Mouse (Mus musculus) limb, embryonic 13.5 days (tissue): ENCODE data around the gene Gm20388. TPM values are rescaled to one million over a fixed set of nuclear protein-coding genes. Genes with fewer than 3 reads are reported as not detected.

Experiments
- ATAC-seq: fragments of 200-750 bp; cut with Nextera tagmentation; 2 replicates; pipeline ENCODE4 v1.8.0; 2017; ENCODE audit warnings: low read depth, moderate number of reproducible peaks, moderate TSS enrichment; ENCODE audit not compliant: low FRiP score
- H3K27ac ChIP-seq: fragments of 300-500 bp; sonication (generic); 2 replicates; pipeline ENCODE4 v1.5.1; 2015; ENCODE audit warnings: inconsistent platforms, mild to moderate bottlenecking, moderate library complexity
- H3K27me3 ChIP-seq: fragments of 300-500 bp; sonication (generic); 2 replicates; pipeline ENCODE4 v1.6.1; 2015; ENCODE audit warnings: mild to moderate bottlenecking, inconsistent platforms
- H3K36me3 ChIP-seq: fragments of 300-500 bp; sonication (generic); 2 replicates; pipeline ENCODE4 v1.6.1; 2015; ENCODE audit warnings: inconsistent platforms, mild to moderate bottlenecking, moderate library complexity
- H3K4me1 ChIP-seq: fragments of 300-500 bp; sonication (generic); 2 replicates; pipeline ENCODE4 v1.6.1; 2015; ENCODE audit warnings: inconsistent platforms
- H3K4me2 ChIP-seq: fragments of 300-500 bp; sonication (generic); replicated peaks from 2 replicates; pipeline ENCODE4 v1.6.1; 2015; ENCODE audit warnings: inconsistent platforms, mild to moderate bottlenecking, moderate library complexity
- H3K4me3 ChIP-seq: fragments of 300-500 bp; sonication (generic); 2 replicates; pipeline ENCODE4 v1.5.1; 2015; ENCODE audit warnings: moderate library complexity, mild to moderate bottlenecking, inconsistent platforms
- H3K9ac ChIP-seq: fragments of 300-500 bp; sonication (generic); 2 replicates; pipeline ENCODE4 v1.6.1; 2015; ENCODE audit warnings: mild to moderate bottlenecking, inconsistent platforms
- H3K9me3 ChIP-seq: fragments of 300-500 bp; sonication (generic); 2 replicates; pipeline ENCODE4 v1.6.1; 2016; ENCODE audit warnings: inconsistent platforms
- WGBS: fragments of 180-500 bp; shearing (Covaris S2); methylation state at CpG from one replicate; pipeline ENCODE4 v1.1.7; 2015; 5-methylcytosine and 5-hydroxymethylcytosine counted together
- polyA plus RNA-seq: library from polyadenylated mRNA; unstranded; fragments of >200 nt; fragmentation: Nextera tagmentation; extraction: Ambion mirVana; gene quantifications from 2 replicates; pipeline ENCODE4 v1.2.1, GENCODE M21; 2015

Gm20388 gene
- polyA plus RNA-seq, 1 experiment from 2014 or later = 7.1 TPM

DNA sequence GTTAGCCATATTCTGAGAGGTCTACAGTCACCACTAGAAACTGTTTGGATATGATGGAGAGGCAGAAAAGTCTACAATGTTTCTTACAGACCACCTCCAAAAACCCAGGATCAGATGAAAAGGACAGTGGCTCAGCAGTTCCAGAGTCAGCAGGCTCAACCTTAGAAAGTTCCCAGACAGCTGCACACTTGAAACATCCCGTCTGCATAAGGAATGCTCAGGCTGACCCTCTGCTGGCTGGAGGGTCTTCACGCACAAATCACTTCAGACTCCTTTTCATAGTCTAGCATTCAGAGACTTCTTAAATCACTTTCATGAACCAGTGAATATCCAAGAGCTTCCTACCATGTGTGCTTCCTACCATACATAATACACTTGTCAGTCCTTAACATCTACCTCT lies 3081.7 kb downstream of the Gm20388 start:
- Histone ChIP-seq H3K36me3 (no peaks in the 10 kb centered on the region; the same call in 1 of the 2 replicates), H3K4me2 (no peak overlapping the region), H3K4me3 (no peak overlapping the region), H3K27me3 (no peaks in the 10 kb centered on the region), H3K9me3 (no peaks in the 10 kb centered on the region), H3K4me1 (peaks cover 26% of the 10 kb centered on the region), H3K9ac (no peak overlapping the region), H3K27ac (no peak overlapping the region)
- 67% methylated on average over 2 of the region's 2 CpGs for WGBS
- no peak for ATAC-seq

- Histone ChIP-seq H3K9ac (no peak overlapping the region), H3K9me3 (no peaks in the 10 kb centered on the region), H3K27me3 (no peaks in the 10 kb centered on the region), H3K4me3 (no peak overlapping the region), H3K4me1 (peaks cover 20% of the 10 kb centered on the region; the same call in 1 of the 2 replicates), H3K36me3 (no peaks in the 10 kb centered on the region; the same call in 1 of the 2 replicates), H3K27ac (no peak overlapping the region), H3K4me2 (no peak overlapping the region)
- WGBS = 69% methylated on average over 3 of the region's 3 CpGs
- no peak for ATAC-seq
These were observed 3082.4 kb downstream of the Gm20388 start for GRCm38 (mm10) chr8:122993031-122993430.

- ATAC-seq = no peak
These were observed 3083.1 kb downstream of the Gm20388 start for GRCm38 (mm10) chr8:122993740-122994139.

DNA sequence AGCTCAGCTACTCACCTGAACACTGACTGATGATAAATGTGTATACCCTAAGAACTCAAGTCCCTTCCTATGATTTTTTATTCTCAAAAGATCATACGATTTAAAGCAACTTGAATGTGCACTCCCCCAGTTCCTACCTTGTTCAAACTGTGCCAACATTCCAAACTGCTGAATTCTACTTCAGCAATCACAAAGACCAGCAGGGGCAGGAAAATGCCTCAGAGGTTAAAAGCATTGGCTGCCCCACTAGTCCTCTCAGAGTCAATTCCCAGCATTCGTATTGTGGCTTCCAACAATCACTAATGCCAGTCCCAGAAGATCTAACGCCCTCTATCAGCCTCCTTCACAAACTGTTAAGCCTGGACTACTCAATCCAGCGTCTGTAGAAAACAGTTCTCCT lies 3087.3 kb downstream of the Gm20388 start:
- no peaks in the 10 kb centered on the region for H3K27me3 ChIP-seq
- no peaks in the 10 kb centered on the region; the same call in 1 of the 2 replicates for H3K36me3 ChIP-seq
- H3K9ac ChIP-seq = no peak overlapping the region
- no peaks in the 10 kb centered on the region for H3K9me3 ChIP-seq
- no peak overlapping the region for H3K27ac ChIP-seq
- WGBS = 76% methylated on average over 4 of the region's 4 CpGs
- H3K4me2 ChIP-seq = no peak overlapping the region
- H3K4me3 ChIP-seq = no peak overlapping the region
- 0 out of 2 replicates have a peak, but pooled peaks cover 7% of the 10 kb centered on the region for H3K4me1 ChIP-seq
- no peak for ATAC-seq

More at GRCm38 (mm10) chr8:122993740-122994139, 3083.1 kb downstream of the Gm20388 start:
- no peaks in the 10 kb centered on the region for H3K9me3 ChIP-seq
- H3K4me3 ChIP-seq = no peak overlapping the region
- no peak overlapping the region for H3K27ac ChIP-seq
- H3K4me2 ChIP-seq = no peak overlapping the region
- peaks cover 20% of the 10 kb centered on the region; the same call in 1 of the 2 replicates for H3K4me1 ChIP-seq
- no peaks in the 10 kb centered on the region for H3K27me3 ChIP-seq
- H3K36me3 ChIP-seq = no peaks in the 10 kb centered on the region; the same call in 1 of the 2 replicates
- 67% methylated on average over 5 of the region's 5 CpGs for WGBS
- H3K9ac ChIP-seq = no peak overlapping the region

DNA sequence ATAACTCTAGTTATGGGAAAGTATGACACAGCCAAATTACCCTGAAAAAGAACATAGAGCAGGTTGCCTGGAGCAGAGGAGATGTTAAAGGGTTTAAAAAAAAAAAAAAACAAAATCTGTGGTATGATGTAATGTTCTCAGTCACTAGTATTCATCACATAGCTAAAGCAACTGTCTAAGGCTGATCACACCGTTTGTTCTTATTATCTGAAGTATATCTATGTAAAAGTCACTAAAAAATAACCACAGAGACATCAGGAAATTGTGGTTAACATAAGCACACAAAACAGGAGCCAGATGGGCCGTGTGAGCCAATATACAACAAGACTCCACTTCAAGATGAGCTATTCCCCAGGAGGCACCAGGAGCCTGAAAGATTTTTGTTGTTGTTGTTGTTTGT lies 3089.7 kb downstream of the Gm20388 start:
- 80% methylated on average over 2 of the region's 2 CpGs for WGBS

DNA sequence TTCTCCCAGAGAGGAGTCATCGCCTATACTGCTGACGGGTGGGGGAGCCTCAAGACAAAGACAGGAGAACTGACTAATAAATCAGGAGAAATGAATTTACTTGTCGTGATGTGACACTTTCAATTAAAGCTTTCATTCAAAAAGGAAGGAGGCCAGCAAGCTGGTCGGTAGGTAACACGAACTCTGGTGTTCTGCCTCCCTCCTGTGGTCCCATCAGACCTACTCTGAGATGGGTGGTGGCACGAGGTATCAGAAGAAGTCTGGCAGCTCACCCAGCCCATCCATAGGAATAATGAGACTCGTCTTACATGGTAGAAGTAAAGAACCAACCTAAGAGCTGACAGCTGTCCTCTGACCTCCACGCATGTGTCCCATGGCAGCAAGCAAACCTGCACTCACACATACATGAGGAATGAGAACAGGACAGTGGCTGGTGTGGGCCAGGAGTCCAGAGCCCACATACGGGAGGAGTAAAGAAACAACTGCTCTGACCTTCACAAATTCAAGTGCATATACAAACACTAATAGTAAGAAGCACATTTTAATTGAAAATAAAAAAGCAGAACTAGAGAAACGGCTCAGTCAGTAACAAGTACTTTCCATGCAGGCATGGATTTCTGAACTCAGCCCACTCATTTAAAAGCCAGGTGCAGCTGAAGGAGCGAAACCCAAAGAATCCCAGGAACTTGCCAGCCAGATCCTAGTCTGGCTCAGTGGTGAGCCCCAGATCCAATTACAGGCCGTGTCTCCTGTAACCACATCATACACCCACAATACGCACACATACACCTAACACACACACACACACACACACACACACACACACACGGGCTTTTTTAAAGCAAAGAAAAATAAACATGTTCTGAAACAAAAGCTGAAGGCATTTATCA lies 3093.6 kb downstream of the Gm20388 start:
- no peaks in the 10 kb centered on the region for H3K9me3 ChIP-seq
- H3K4me3 ChIP-seq = no peak overlapping the region
- peak; percentile 66; the same call in 1 of the 2 replicates for ATAC-seq
- no peak overlapping the region for H3K9ac ChIP-seq
- H3K27ac ChIP-seq = peak overlapping the region; percentile 65; the same call in 1 of the 2 replicates
- H3K4me1 ChIP-seq = peaks cover 41% of the 10 kb centered on the region
- no peaks in the 10 kb centered on the region for H3K27me3 ChIP-seq
- H3K36me3 ChIP-seq = no peaks in the 10 kb centered on the region
- peak overlapping the region; percentile 15; the same call in 1 of the 2 replicates for H3K4me2 ChIP-seq
- WGBS = 51% methylated on average over 14 of the region's 14 CpGs

More for the DNA sequence above, 3089.7 kb downstream of the Gm20388 start:
- H3K4me1 ChIP-seq = peaks cover 22% of the 10 kb centered on the region
- no peak for ATAC-seq
- no peaks in the 10 kb centered on the region for H3K9me3 ChIP-seq
- H3K36me3 ChIP-seq = no peaks in the 10 kb centered on the region; the same call in 1 of the 2 replicates
- no peak overlapping the region for H3K27ac ChIP-seq
- H3K4me3 ChIP-seq = no peak overlapping the region
- H3K4me2 ChIP-seq = no peak overlapping the region
- no peak overlapping the region for H3K9ac ChIP-seq
- no peaks in the 10 kb centered on the region for H3K27me3 ChIP-seq

DNA sequence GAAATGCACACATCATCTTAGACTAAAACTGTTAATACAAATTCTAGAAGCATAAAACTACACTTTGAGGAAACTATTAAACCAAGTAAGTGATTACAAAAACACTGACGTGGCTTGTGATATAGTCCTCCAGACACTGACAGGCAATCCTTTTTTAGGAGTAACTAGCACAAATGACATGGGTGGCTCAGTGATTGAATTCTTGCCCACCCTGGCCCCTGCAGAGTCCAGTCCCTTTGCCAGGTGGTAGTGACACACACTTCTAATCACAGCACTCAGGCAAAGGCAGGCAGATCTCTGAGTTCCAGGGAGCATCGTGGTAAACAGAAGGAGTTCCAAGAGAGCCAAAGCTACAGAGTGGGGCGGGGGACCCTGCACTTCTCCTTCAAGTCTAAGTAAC lies 3094.7 kb downstream of the Gm20388 start:
- Histone ChIP-seq H3K27ac (no peak overlapping the region; the same call in 1 of the 2 replicates), H3K9me3 (no peaks in the 10 kb centered on the region), H3K4me1 (peaks cover 41% of the 10 kb centered on the region), H3K27me3 (no peaks in the 10 kb centered on the region), H3K4me2 (no peak overlapping the region), H3K36me3 (no peaks in the 10 kb centered on the region), H3K9ac (no peak overlapping the region), H3K4me3 (no peak overlapping the region)
- ATAC-seq = no peak
- 53% methylated on average over 3 of the region's 3 CpGs for WGBS

DNA sequence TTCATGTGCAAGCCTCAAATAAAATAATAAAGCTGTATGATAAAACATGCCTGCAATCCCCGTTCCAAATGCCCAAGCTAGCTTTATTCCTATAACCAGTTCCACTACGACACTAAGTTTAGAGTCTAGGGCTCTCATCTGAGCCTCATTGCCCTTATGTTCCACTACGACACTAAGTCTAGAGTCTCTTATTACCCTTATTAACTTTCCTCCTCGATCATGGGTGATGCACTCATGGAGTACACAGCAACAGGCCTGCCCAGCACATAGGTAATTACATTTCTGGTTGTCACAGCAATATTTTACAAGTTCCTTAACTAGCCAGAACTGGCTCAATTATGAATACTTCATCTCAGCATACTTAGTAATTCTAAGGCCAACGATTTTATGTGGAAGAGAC lies 3095.2 kb downstream of the Gm20388 start:
- no peak overlapping the region for H3K9ac ChIP-seq
- no peak overlapping the region for H3K27ac ChIP-seq
- 67% methylated on average over 5 of the region's 5 CpGs for WGBS
- H3K36me3 ChIP-seq = no peaks in the 10 kb centered on the region
- H3K27me3 ChIP-seq = no peaks in the 10 kb centered on the region
- no peak overlapping the region for H3K4me3 ChIP-seq
- H3K4me1 ChIP-seq = peaks cover 41% of the 10 kb centered on the region
- H3K9me3 ChIP-seq = no peaks in the 10 kb centered on the region
- no peak for ATAC-seq
- H3K4me2 ChIP-seq = no peak overlapping the region

- Histone ChIP-seq H3K9me3 (no peaks in the 10 kb centered on the region), H3K36me3 (peaks cover 3% of the 10 kb centered on the region; the same call in 1 of the 2 replicates), H3K27me3 (no peaks in the 10 kb centered on the region), H3K27ac (no peak overlapping the region), H3K4me3 (no peak overlapping the region), H3K4me1 (peaks cover 32% of the 10 kb centered on the region), H3K4me2 (no peak overlapping the region), H3K9ac (no peak overlapping the region)
- ATAC-seq = no peak
These were observed 3100.7 kb downstream of the Gm20388 start for GRCm38 (mm10) chr8:123011321-123011720.

GRCm38 (mm10) chr8:123014429-123014828 lies 3103.8 kb downstream of the Gm20388 start:
- no peak for ATAC-seq
- Histone ChIP-seq H3K4me2 (no peak overlapping the region), H3K27ac (no peak overlapping the region), H3K36me3 (peaks cover 9% of the 10 kb centered on the region), H3K27me3 (no peaks in the 10 kb centered on the region), H3K9ac (no peak overlapping the region), H3K9me3 (no peaks in the 10 kb centered on the region), H3K4me3 (no peak overlapping the region), H3K4me1 (peaks cover 36% of the 10 kb centered on the region)
- 73% methylated on average over 7 of the region's 7 CpGs for WGBS

- no peak overlapping the region for H3K4me2 ChIP-seq
- no peak for ATAC-seq
- no peak overlapping the region for H3K4me3 ChIP-seq
- WGBS = 66% methylated on average over 3 of the region's 3 CpGs
- H3K36me3 ChIP-seq = peaks cover 9% of the 10 kb centered on the region
- peaks cover 36% of the 10 kb centered on the region for H3K4me1 ChIP-seq
- no peaks in the 10 kb centered on the region for H3K27me3 ChIP-seq
- no peaks in the 10 kb centered on the region for H3K9me3 ChIP-seq
- H3K9ac ChIP-seq = no peak overlapping the region
- no peak overlapping the region for H3K27ac ChIP-seq
These were observed 3104.4 kb downstream of the Gm20388 start for GRCm38 (mm10) chr8:123015074-123015473.

- H3K4me2 ChIP-seq = no peak overlapping the region
- H3K4me1 ChIP-seq = peaks cover 47% of the 10 kb centered on the region
- no peak for ATAC-seq
- no peaks in the 10 kb centered on the region for H3K27me3 ChIP-seq
- no peak overlapping the region for H3K9ac ChIP-seq
- WGBS = 94% methylated on average over 4 of the region's 4 CpGs
- no peak overlapping the region for H3K4me3 ChIP-seq
- no peak overlapping the region for H3K27ac ChIP-seq
- H3K9me3 ChIP-seq = no peaks in the 10 kb centered on the region
- peaks cover 9% of the 10 kb centered on the region for H3K36me3 ChIP-seq
These were observed 3106.5 kb downstream of the Gm20388 start for GRCm38 (mm10) chr8:123017143-123017542.
